Mouse (Mus musculus) cerebellum, postnatal 4 days (tissue): ENCODE data around the gene Fam168a.
A peak's percentile ranks its signal among the peaks of the same experiment; 100 is the strongest.
"Not testable (repeated sequence)": the region's sequence is repeated elsewhere in the genome, so short reads cannot be mapped to it uniquely, and the experiment has no call there.

Experiments
- DNase-seq, 2 experiments: peaks; one replicate each; pipeline ENCODE4 v3.0.0; 2022; ENCODE audit warnings: low spot score in 2 of 2, mixed read lengths in 1 of 2

Gene Fam168a

DNA sequence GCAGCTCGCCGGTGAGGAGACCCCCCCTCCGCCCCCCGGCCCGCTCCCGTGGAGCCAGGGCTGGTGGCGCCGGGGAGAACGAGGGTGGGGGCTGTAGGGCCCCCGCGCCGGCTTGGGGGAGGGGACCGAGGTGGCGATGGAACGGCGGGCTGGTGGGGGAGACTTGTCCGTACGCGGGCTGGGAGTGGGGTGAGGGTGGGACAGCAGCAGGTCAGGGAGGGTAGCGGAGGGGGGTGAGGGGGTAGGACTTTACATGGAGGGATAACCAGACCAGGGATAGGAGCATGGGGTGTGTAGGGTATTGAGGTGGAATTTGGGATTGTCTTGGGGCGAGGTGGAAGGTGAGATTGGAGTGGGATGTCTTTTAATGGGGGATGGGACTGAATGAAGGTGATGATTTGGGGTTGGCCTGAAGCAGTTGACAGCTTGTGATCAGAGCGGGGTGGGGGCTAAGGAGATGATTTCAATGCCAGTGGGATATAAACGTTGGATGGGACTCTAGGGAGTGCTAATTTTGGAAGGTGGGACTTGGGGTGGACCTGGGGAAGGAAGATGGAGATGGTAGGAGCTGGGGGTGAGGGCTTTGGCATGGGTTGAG lies 547 bp downstream of the Fam168a start:
- no peak for DNase-seq

DNA sequence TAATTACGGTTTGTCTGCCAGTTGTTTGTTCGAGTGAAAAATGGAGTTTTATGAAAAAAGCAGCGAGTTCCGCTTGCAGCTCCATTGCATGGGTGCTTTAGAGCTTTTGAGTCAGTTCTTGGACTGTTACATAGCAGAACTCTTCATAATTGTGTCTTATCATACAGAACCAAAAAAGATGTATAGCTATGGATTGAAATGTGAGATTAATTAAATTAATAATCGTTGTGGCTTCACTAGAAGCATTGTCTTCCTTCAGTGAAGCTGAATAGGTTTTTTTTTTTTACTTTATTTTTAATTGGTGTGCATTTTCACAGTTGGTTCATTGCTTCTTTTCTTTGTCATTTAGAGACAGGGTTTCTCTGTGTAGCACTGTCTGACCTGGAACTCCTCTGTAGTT lies 12.3 kb downstream of the Fam168a start:
- no peak for DNase-seq

DNA sequence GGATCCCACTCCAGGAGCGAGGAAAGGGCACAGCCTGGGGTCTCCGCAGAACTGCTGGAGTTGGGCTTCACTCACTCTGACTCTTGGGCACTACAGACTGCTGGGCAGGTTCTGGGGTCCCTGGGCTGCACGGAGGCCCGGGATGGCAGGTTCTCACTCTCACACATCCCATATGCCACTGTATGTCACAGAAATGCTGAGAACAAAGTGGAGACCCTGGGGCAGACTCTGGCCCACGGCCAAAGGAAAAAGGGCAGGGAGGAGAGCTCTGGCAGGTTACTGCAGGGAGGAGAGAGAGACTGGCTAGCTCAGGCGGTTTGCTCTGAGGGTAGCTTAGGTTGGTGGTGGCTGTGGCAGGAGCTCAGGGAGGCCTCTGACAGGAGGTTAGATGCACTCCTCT lies 15.8 kb downstream of the Fam168a start:
- DNase-seq, result peak in 1 of 2 experiments; percentile 49

DNA sequence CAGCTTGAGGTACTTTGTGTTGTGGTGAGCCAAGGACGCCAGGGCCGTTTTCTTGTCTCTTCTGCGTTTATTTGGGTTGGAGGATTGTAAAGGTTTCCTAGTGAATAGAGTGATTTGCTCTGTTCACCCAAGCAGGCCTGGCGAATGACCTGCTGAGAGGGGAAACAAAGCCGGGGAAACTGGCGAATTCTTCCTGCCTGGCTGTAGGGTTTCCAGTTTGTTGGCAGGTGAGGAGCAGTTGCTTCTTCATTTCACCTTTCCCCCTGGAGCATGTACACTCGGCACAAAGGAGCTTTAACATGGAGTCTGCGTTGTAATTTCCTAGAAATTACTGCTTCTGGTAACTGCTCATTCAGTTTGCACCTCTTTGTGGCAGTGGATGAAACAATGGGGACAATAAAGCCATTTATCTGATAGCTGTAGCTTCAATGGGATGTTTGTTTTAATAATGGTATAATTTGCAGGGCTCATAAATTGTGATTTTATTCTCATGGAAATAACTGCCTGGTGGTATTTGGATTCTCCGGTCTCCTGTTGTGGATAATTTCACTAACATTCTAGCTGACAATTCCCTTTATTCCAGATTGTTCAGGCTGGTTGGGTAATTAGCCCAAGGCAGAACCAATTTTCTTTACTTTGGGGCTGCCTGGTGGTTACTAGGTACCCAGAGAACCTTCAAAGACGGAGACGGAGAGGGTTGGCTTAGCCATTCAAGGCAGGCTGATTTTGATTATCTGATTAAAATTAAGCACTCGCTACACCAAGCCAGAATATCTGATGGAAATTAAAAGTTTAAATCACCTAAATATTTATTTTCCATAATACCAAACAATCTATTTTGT lies 17.2 kb downstream of the Fam168a start:
- no peak for DNase-seq

DNA sequence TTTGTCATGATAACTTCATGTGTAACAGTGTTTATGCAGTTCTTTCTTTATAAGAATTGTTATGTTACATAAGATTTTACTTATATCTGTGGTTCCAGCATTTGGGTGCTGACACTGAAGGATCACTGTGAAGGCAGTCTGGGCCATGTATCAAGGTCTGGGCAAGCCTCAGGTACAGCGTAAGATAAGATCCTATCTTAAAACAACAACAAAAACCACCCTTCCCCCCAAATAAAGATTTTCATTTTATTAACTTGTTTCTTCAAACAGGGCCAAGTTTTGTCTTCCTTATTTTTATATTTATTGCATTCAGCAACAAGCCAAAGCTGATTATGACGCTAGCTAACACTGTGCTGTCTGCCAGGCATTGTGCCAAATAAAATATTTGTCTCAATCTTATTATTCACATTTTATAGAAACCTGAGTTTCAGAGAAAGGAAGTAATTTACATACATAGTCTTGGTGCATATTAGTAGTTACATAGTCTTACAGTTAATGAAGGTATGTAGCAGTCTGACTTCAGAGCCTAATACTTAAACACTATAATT lies 21.2 kb downstream of the Fam168a start:
- DNase-seq, result no peak

DNA sequence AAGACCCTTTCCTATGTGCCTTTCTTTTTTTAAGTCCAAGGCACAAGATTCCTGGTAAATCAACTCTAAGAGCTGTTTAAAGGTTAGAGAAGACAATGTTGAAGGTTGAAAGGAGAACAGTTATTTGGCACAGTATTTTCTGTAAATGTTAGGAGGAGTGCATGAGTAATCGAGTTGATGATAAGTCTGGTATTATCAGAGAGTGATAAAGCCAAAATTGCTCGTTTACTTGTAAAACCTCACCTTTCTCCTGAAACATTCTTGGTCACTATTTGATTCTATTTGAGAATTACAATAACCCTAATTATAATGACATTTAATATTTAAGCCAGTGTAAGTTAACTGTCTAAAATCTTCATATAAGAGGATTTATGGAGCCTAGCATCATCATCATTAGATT lies 23.3 kb downstream of the Fam168a start:
- no peak for DNase-seq

DNA sequence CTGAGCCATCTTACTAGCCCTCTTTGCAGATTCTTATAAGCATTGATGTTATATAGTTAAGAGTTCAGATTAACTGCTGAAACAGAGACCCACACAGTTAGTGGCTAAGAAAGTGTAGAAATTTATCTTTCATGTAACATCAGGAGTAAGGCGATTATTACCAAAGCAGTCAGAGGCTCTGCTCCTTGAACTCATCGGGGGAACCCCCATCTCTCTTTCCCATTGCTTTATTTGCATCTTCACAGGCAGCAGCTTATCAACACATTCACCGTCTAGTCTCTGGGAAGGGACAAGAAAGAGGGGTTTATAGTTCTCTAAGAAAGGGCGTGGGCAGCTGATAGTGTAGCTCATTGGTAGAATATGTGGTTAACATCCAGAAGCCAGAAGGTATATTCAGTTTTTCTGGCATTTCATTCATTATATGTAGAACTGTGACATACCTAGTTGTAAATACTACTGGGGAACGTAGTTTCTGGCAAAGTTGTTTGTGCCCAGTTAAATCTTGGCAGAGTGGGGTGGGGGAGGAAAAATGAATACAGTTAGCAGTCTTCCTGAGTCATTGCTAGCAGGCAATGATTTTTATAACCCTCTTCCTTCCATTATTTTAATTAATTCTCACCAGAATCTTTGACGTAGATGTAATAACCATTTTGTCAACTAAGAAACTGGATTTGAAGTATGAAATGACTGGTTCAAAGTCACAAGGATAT lies 26.1 kb downstream of the Fam168a start:
- DNase-seq, result no peak

DNA sequence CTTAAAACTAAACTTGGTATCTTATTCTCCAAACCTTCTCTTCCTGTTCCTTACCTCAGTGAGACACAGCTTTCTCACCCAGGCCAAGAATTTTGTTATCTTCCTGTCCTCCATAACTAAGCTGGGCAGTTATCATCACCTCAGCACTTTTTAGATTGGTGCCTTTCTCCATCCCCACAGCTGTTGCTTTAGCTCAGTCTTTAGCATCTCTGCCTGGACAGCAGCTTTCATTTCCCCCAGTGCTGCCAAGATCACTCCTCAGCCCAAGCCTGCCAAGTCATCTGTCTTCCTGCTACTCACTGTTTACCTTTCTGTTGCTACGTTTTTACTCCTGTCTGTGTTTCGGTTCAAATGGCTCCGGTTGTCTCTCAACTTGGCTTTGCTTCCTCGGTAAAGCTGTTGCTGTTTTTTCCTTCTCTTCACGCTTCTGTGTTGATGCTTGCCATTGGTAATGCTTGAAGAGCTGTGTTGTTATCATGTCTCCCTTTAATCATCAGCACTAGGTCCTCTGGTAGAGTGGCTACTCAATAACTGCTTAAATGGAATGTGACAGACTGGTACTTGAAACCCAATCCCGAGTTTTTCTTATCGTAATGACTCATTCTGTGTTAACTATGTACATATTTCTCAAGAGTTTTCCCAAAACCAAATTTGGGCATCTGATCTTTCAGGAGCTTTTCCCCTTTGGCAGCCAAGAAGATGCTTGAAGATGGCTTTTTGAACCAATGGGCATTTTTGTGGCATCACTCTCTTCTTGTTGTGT lies 26.8 kb downstream of the Fam168a start:
- DNase-seq, result peak in 1 of 2 experiments; percentile 4

DNA sequence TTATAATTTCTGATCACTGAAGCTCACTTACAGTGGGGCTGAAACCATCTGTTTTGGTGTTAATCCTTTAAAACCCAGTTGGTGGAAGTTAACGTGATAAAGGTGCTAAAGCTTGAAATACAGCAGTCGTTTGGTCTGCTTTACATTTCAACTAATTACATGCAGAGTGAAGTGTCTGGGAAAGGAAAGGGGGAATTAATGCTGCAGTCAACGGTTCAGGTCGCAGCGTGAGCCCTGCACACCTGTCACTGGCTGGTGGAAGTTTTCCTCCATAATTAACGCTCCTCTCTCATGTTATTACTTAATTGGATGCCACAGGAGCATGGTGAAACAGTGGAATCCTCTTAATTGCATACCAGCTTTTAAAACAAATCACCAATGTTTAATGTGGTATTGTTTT lies 27.8 kb downstream of the Fam168a start:
- no peak for DNase-seq

DNA sequence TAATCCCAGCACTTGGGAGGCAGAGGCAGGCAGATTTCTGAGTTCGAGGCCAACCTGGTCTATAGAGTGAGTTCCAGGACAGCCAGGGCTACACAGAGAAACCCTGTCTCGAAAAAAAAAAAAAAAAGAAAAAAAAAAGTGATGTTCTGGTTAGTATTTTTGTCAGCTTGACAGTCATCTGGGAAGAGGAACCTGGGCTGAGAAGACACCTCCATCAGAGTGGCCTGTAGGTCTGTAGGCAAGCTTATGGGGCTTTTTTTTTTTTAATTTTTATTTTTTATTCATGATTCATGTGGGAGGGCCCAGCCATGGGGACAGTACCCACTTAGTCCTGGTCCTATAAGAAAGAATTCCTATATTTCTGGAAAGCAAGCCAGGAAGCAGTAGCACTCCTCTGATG lies 28.5 kb downstream of the Fam168a start:
- not testable (repeated sequence) for DNase-seq

DNA sequence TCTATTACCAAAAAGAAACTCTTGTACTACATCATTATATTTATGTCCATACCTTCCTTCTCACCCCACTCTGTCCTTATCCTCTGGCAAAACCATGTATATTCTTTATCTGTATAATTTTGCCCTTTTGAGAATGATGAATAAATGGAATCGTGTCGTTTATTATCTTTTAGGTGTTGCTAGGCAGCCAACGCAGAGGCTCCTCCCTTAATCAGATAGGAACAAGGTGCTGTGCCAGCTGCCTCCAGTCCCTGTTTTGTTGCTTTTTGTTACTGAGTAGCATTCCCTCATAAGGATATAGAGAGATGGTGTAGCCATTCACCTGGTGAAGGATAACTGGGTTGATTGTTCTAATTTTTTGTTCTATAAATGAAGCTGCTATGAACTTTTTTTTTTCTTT lies 29.7 kb downstream of the Fam168a start:
- no peak for DNase-seq

DNA sequence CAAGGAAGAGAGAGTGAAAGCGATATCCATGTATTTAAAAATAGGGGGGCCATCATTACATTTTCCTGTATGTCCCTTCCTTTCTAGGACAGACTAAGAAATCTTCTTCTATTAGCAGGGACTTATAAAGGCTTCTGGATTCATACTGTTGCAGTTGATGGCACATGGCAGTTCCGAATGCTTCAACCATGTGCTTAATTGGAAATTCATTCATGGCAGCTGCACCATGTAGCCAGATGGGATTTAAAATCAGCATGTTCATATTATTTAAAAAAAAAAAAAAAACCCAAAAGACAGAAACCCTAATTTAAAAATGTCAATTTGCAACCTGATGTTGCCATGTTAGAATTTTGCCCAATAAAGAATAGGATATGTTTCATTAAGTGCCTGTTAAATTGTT lies 37.9 kb downstream of the Fam168a start:
- no peak for DNase-seq

DNA sequence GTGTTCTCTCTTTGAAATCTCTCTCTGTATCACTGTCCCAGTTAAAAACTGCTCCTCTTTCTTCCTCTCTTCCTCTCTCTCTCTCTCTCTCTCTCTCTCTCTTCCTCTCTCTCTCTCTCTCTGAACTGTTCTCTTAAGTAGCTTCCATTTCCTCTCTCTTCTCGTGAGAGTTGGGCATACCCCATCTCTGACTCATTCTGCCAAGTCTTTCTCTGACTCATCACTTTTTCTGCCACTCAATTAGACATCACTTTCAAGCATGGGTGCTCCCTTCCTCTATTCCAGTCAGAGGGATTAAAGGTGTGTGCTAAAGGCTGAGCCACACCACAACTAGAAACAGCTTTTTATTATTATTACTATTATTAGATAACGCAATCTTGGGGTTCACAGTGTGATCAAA lies 43.7 kb downstream of the Fam168a start:
- no peak for DNase-seq

DNA sequence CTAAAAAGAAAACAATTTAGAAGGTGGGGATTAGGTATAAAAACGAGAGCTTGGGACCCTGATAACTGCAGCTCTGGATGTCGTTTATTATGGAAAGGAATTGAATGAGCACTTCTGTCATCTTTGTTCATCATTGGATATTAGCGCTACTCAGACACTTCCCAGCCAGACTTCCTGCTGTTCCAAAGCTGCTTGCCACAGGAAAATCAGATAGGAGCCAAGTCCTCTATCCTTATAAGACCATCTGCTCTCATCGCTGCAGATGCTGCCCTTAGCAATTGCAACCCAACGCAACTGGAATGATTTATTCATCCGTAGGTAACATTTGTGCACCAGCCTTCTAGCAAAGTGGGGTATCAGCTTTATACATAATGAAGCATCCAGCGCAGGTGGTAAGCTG lies 52.3 kb downstream of the Fam168a start:
- peak in 1 of 2 experiments; percentile 42 for DNase-seq

DNA sequence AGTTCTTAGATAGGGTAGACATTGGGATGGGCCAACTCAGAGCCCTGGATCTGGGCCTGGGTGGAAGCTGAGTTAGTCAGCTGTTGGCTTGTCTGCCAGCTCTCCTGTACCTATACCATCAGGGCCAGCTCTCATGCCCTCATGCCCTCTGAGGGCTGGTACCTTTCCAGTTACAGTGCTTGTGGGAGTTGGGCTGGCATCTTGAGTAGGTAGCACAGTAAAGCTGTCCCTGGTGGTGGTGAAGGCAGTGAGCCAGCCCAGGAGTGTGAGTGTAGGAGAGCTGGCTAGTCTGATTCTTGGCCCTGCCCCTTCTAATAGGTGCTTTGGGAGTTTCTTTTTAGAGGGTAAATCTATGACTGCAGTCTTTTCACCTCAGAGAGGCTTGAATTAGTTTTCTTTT lies 56.3 kb downstream of the Fam168a start:
- no peak for DNase-seq

DNA sequence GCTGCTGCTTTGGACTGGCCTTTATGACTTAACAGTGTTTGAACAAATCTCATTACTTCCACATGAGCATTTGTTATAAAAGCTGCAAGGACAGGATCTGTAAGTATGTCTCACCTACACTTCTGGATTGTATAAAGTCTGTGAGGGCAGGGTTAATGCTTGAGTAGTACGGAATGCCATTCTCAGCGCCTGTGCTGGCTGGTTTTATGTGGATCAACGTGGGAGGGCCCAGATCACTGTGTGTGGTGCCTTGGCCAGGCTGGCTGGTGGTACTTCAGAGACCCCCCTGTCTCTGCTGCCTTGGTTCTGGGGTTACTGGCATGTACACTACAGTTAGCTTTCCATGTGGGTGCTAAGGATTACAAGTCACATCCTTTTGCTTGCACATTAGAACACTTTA lies 61.1 kb downstream of the Fam168a start:
- DNase-seq, result no peak

DNA sequence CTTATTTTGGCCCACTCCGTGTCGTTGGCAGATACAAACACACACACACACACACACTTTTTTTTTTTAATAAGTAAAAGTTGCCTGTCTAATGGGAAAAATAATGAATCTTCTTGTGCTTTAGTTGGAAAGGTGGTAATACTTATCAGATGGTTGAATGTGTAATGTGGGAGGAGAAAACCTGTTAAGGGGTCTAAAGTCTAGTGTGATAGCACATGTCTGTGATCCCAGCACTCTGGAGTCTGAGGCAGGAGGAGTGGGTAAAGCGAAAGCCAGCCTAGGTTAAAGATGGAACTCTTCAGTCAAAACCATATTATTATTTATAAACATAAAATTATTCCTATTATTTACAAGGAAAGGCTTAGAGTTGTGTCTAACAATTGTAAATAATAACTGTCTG lies 61.6 kb downstream of the Fam168a start:
- DNase-seq, result no peak

DNA sequence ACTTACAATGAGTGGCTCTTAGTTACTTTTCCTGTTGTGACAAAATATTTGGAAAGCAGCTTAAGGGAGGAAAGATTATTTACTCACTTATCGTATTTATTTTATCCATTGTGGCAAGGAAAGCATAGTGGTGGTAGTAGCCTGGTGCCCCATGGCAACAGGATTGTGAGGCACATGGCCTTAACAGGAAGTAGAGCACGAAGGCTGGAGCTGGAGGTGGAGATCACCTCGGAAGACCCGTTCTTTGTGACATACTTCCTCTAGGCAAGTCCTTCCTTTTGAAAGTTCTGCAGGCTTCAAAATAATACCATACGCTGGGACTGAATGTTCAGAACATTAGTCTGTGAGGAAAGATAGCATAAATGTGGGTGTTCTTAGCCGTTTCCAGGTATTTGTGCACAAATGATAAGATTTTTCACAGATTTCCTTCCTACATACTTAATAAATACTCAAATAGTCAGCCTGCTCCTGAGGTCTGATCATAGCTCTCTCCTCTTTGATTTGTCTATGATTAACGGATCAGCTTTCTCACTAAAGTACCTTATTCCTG lies 63.2 kb downstream of the Fam168a start:
- DNase-seq, result no peak

DNA sequence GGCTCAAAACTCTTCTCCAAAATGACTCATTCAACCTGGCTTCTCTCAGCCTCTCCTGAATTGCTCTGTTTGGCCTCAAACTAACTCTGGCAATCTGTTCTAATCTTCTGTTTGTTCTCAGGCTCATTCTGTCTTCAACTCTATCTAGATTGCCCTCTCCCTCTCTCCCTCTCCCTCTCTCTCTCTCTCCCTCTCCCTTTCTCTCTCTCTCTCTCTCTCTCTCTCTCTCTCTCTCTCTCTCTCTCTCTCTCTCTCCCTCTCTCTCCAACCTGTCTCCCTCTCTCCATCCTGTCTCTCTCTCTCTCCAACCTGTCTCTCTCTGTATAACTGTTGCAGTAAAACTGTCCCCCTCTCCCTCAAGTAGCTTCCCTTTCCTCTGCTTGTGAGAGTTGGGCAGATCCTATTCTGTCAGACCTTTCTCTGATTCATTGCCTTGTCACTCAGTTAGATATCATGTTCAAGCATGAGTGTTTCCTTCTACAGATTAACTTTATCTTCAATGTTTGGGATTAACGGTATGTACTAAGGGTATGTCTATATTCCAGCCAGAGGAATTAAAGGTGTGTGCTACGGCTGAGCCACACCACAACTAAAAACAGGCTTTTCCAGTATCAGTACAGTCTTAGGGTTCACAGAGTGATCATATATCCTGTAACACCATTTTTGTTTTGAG lies 64.4 kb downstream of the Fam168a start:
- DNase-seq, result no peak

DNA sequence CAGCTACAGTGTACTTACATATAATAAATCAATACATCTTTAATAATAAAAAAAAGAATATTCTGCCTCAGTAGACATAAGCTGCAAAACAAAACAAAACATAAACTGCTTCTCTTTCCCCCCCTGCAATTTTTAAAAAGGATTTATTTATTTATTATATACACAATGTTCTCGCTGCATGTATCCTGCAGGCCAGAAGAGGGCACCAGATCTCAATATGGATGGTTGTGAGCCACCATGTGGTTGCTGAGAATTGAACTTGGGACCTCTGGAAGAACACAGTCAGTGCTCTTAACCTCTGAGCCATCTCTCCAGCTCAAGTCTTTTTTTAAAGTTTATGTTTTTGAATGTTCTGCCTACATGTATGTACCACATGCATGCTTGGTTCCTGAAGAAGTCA lies 67.8 kb downstream of the Fam168a start:
- DNase-seq, result no peak

DNA sequence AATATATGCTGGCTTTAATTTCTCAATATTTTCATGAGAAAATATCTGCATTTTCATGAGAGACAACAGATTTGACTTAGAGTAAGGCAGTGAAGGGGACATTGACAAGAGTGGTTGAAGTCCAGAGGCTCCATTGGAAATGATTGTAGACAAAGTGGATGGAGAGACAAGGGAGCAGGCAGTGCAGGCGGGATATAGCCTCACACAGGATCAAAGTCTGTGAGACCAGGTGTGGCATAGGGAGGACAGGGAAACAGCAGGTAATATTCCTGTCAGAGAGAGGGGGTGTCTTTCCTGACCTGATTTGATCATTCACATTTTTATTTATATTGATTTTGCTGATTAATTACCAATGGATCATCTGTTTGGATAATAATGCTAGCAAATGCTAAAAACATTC lies 69.4 kb downstream of the Fam168a start:
- DNase-seq, result no peak
